Mouse (Mus musculus) MEL (cell line): Measurements from ENCODE around the gene Serpinb6b. TPM values are rescaled to one million over a fixed set of nuclear protein-coding genes. Genes with fewer than 3 reads are reported as not detected.

Experiments used
- DNase-seq: peaks from one replicate; pipeline ENCODE4 v3.0.0; 2011; ENCODE audit warnings: low read depth, low spot score
- H3K27ac ChIP-seq: 2 replicates; pipeline ENCODE4 v1.5.1; 2012; ENCODE audit warnings: low read depth, mild to moderate bottlenecking, control low read depth, low read length, moderate library complexity; ENCODE audit not compliant: control insufficient read depth
- H3K27me3 ChIP-seq, 2 experiments: fragments of 150-350 bp in 1 of 2; sonication (generic) in 1 of 2; 2 replicates each; pipeline ENCODE4 v1.6.1; 2012; ENCODE audit warnings: low read length in 2 of 2, mild to moderate bottlenecking in 2 of 2, improper control_type of control experiment in 1 of 2, moderate library complexity in 1 of 2; ENCODE audit not compliant: insufficient read depth in 2 of 2, control insufficient read depth in 1 of 2
- H3K36me3 ChIP-seq, 2 experiments: 2 replicates each; pipeline ENCODE4 v1.6.1; 2012 to 2014; ENCODE audit warnings: low read length in 2 of 2, improper control_type of control experiment in 1 of 2, inconsistent platforms in 1 of 2, mild to moderate bottlenecking in 1 of 2; ENCODE audit not compliant: insufficient read depth in 2 of 2, control insufficient read depth in 1 of 2
- H3K4me1 ChIP-seq, 2 experiments: fragments of 150-350 bp in 1 of 2; sonication (generic) in 1 of 2; 2 replicates each; pipeline ENCODE4 v1.6.1; 2012; ENCODE audit warnings: low read length in 2 of 2, improper control_type of control experiment in 1 of 2, mild to moderate bottlenecking in 1 of 2; ENCODE audit not compliant: insufficient read depth in 2 of 2, control insufficient read depth in 1 of 2
- H3K4me3 ChIP-seq, 2 experiments: fragments of 150-350 bp in 1 of 2; sonication (generic) in 1 of 2; 2 replicates each; pipeline ENCODE4 v1.5.1; 2012; ENCODE audit warnings: low read depth in 2 of 2, low read length in 2 of 2, mild to moderate bottlenecking in 2 of 2, moderate library complexity in 2 of 2, control low read depth in 1 of 2, improper control_type of control experiment in 1 of 2; ENCODE audit not compliant: control insufficient read depth in 1 of 2, insufficient read depth in 1 of 2
- H3K79me2 ChIP-seq: 2 replicates; pipeline ENCODE4 v1.6.1; 2012; ENCODE audit warnings: mild to moderate bottlenecking, low read length, moderate library complexity; ENCODE audit not compliant: control insufficient read depth, poor library complexity, insufficient read depth
- H3K9ac ChIP-seq: 2 replicates; pipeline ENCODE4 v1.6.1; 2012; ENCODE audit warnings: low read depth, mild to moderate bottlenecking, control low read depth, low read length, moderate library complexity; ENCODE audit not compliant: control insufficient read depth, poor library complexity, severe bottlenecking
- H3K9me3 ChIP-seq: fragments of 150-350 bp; sonication (generic); replicated peaks from 2 replicates; pipeline ENCODE4 v1.6.1; 2012; ENCODE audit warnings: mild to moderate bottlenecking, low read length, improper control_type of control experiment, moderate library complexity; ENCODE audit not compliant: insufficient read depth
- BHLHE40 ChIP-seq: IDR thresholded peaks from 2 replicates; pipeline ENCODE4 v1.6.1; 2012; ENCODE audit warnings: low read depth, mild to moderate bottlenecking, inconsistent platforms, low read length, improper control_type of control experiment, borderline replicate concordance
- CHD2 ChIP-seq: IDR thresholded peaks from 2 replicates; pipeline ENCODE4 v1.6.1; 2011; ENCODE audit warnings: low read length, improper control_type of control experiment
- CTCF ChIP-seq, 3 experiments: IDR thresholded peaks in 2 of 3; conservative IDR thresholded peaks in 1 of 3; 2 replicates each; pipeline ENCODE4 v1.5.1; 2011 to 2012; ENCODE audit warnings: low read length in 3 of 3, low read depth in 2 of 3, mild to moderate bottlenecking in 2 of 3, improper control_type of control experiment in 1 of 3, inconsistent platforms in 1 of 3, mixed read lengths in 1 of 3, moderate library complexity in 1 of 3; ENCODE audit not compliant: control insufficient read depth in 1 of 3, insufficient read depth in 1 of 3, poor library complexity in 1 of 3, severe bottlenecking in 1 of 3
- E2F4 ChIP-seq: IDR thresholded peaks from 2 replicates; pipeline ENCODE4 v1.6.1; 2011; ENCODE audit warnings: low read depth, low read length, improper control_type of control experiment, borderline replicate concordance
- ELF1 ChIP-seq: IDR thresholded peaks from 2 replicates; pipeline ENCODE4 v1.6.1; 2014; ENCODE audit warnings: low read depth, mild to moderate bottlenecking, inconsistent platforms, low read length, improper control_type of control experiment, moderate library complexity
- EP300 ChIP-seq, 2 experiments: IDR thresholded peaks; 2 replicates each; pipeline ENCODE4 v1.6.1; 2011; ENCODE audit warnings: improper control_type of control experiment in 2 of 2, low read length in 2 of 2, low read depth in 1 of 2, mild to moderate bottlenecking in 1 of 2
- ETS1 ChIP-seq: IDR thresholded peaks from 2 replicates; pipeline ENCODE4 v1.6.1; 2012; ENCODE audit warnings: low read depth, mild to moderate bottlenecking, inconsistent platforms, low read length, improper control_type of control experiment, moderate library complexity
- HCFC1 ChIP-seq: IDR thresholded peaks from 2 replicates; pipeline ENCODE4 v1.6.1; 2012; ENCODE audit warnings: low read depth, mild to moderate bottlenecking, inconsistent platforms, low read length, improper control_type of control experiment, moderate library complexity
- MAX ChIP-seq: IDR thresholded peaks from 2 replicates; pipeline ENCODE4 v1.6.1; 2011; ENCODE audit warnings: low read length, improper control_type of control experiment
- MXI1 ChIP-seq: IDR thresholded peaks from 2 replicates; pipeline ENCODE4 v1.6.1; 2011; ENCODE audit warnings: mild to moderate bottlenecking, low read depth, low read length, improper control_type of control experiment
- MYC ChIP-seq: IDR thresholded peaks from 2 replicates; pipeline ENCODE4 v1.6.1; 2011; ENCODE audit warnings: low read depth, mild to moderate bottlenecking, low read length, improper control_type of control experiment, moderate library complexity
- NELFE ChIP-seq: IDR thresholded peaks from 2 replicates; pipeline ENCODE4 v1.6.1; 2011; ENCODE audit warnings: low read depth, low read length, improper control_type of control experiment
- POLR2A ChIP-seq, 2 experiments: IDR thresholded peaks; 2 replicates each; pipeline ENCODE4 v1.6.1; 2011 to 2012; ENCODE audit warnings: low read length in 2 of 2, mild to moderate bottlenecking in 2 of 2, control low read depth in 1 of 2, improper control_type of control experiment in 1 of 2, low read depth in 1 of 2, moderate library complexity in 1 of 2; ENCODE audit not compliant: control insufficient read depth in 1 of 2, insufficient read depth in 1 of 2, poor library complexity in 1 of 2
- POLR2AphosphoS2 ChIP-seq: IDR thresholded peaks from 2 replicates; pipeline ENCODE4 v1.6.1; 2011; ENCODE audit warnings: low read length, improper control_type of control experiment
- RAD21 ChIP-seq: IDR thresholded peaks from 2 replicates; pipeline ENCODE4 v1.6.1; 2011; ENCODE audit warnings: mild to moderate bottlenecking, low read depth, low read length, improper control_type of control experiment
- SIN3A ChIP-seq: IDR thresholded peaks from 2 replicates; pipeline ENCODE4 v1.6.1; 2012; ENCODE audit warnings: low read length, improper control_type of control experiment, inconsistent platforms
- SMC3 ChIP-seq: IDR thresholded peaks from 2 replicates; pipeline ENCODE4 v1.6.1; 2011; ENCODE audit warnings: low read depth, low read length, improper control_type of control experiment
- TBP ChIP-seq: IDR thresholded peaks from 2 replicates; pipeline ENCODE4 v1.8.0; 2011; ENCODE audit warnings: low read depth, low read length, improper control_type of control experiment
- TCF12 ChIP-seq: IDR thresholded peaks from 2 replicates; pipeline ENCODE4 v1.6.1; 2014; ENCODE audit warnings: low read depth, mild to moderate bottlenecking, inconsistent platforms, low read length, improper control_type of control experiment, moderate library complexity
- USF1 ChIP-seq: IDR thresholded peaks from 2 replicates; pipeline ENCODE4 v1.6.1; 2014; ENCODE audit warnings: low read depth, mild to moderate bottlenecking, inconsistent platforms, low read length, improper control_type of control experiment, moderate library complexity
- USF2 ChIP-seq, 2 experiments: IDR thresholded peaks; 2 replicates each; pipeline ENCODE4 v1.6.1; 2011 to 2012; ENCODE audit warnings: improper control_type of control experiment in 2 of 2, low read length in 2 of 2, borderline replicate concordance in 1 of 2, inconsistent platforms in 1 of 2, low read depth in 1 of 2, mild to moderate bottlenecking in 1 of 2; ENCODE audit not compliant: insufficient read depth in 1 of 2
- ZMIZ1 ChIP-seq: IDR thresholded peaks from 2 replicates; pipeline ENCODE4 v1.6.1; 2012; ENCODE audit warnings: low read depth, mild to moderate bottlenecking, inconsistent platforms, low read length, improper control_type of control experiment, moderate library complexity
- polyA plus RNA-seq, 2 experiments: library from polyadenylated mRNA; stranded (reverse) in 1 of 2; unstranded in 1 of 2; fragments of >175 nt in 1 of 2; fragments of >200 nt in 1 of 2; gene quantifications; 2 replicates each; pipeline versions ENCODE4 v1.2.1 to v1.2.4; 2012; ENCODE audit warnings: low replicate concordance in 2 of 2, low read depth in 1 of 2; ENCODE audit not compliant: insufficient read length in 2 of 2, insufficient read depth in 1 of 2, missing spikeins in 1 of 2
- total RNA-seq: library from RNA; depleted of rRNA; stranded (reverse); fragments of 300-350 nt; gene quantifications from 2 replicates; pipeline ENCODE4 v1.2.3, GENCODE M21; 2012

Serpinb6b gene
- total and polyA plus RNA-seq, 3 experiments = 0.27 to 1.2 TPM; not detected in 1

- H3K9me3 ChIP-seq = no peaks in the 10 kb centered on the region
- DNase-seq = peak; percentile 94
- peak overlapping the region; percentile 73 for H3K9ac ChIP-seq
- no peaks in the 10 kb centered on the region for H3K79me2 ChIP-seq
- no peaks in the 10 kb centered on the region for H3K27me3 ChIP-seq
- H3K4me3 ChIP-seq = peak overlapping the region; percentile 58 to 63
- H3K27ac ChIP-seq = peak overlapping the region; percentile 85
- TF ChIP-seq ELF1 = peak; percentile 53; the same call in 1 of the 2 replicates
- TF ChIP-seq EP300 (IDR thresholded peaks at IDR 0.05; ENCODE audit: low read depth in 1 of 2, low read length in 2 of 2) = peak in 1 of 2 experiments; percentile 46; a peak in 1 of 4 replicates
- no peak for TF ChIP-seq USF1
- peak; percentile 6; the same call in 1 of the 2 replicates for TF ChIP-seq BHLHE40
- TF ChIP-seq MAX = no peak
- TF ChIP-seq NELFE = peak; percentile 51; the same call in 1 of the 2 replicates
- no peak for TF ChIP-seq MYC
- TF ChIP-seq SMC3 = peak; percentile 64
- peak; percentile 83 for TF ChIP-seq ETS1
- TF ChIP-seq POLR2AphosphoS2 = peak; percentile 45; the same call in 1 of the 2 replicates
- no peak for TF ChIP-seq USF2 (IDR thresholded peaks at IDR 0.05; ENCODE audit: borderline replicate concordance in 1 of 2, insufficient read depth in 1 of 2, low read depth in 1 of 2, low read length in 2 of 2)
- TF ChIP-seq CTCF (IDR thresholded peaks at IDR 0.05 in 2 of 3, conservative IDR thresholded peaks at IDR 0.05 in 1 of 3; ENCODE audit: control insufficient read depth in 1 of 3, insufficient read depth in 1 of 3, low read depth in 2 of 3, low read length in 3 of 3, poor library complexity in 1 of 3, severe bottlenecking in 1 of 3) = peak; percentile 75 to 83 (median 82)
- 0 out of 2 replicates have a peak, but pooled peaks have one; percentile 27 for TF ChIP-seq TCF12
- TF ChIP-seq HCFC1 = no peak; the same call in 1 of the 2 replicates
- TF ChIP-seq E2F4 = no peak
- peak; percentile 52 for TF ChIP-seq RAD21
- TF ChIP-seq CHD2 = 0 out of 2 replicates have a peak, but pooled peaks have one; percentile 36
- peak; percentile 57; the same call in 1 of the 2 replicates for TF ChIP-seq MXI1
- peak; percentile 64; the same call in 1 of the 2 replicates for TF ChIP-seq SIN3A
- no peak for TF ChIP-seq ZMIZ1
- TF ChIP-seq POLR2A (IDR thresholded peaks at IDR 0.05; ENCODE audit: control insufficient read depth in 1 of 2, insufficient read depth in 1 of 2, low read depth in 1 of 2, low read length in 2 of 2, poor library complexity in 1 of 2) = 0 out of 4 replicates have a peak, but pooled peaks of 1 of the 2 experiments have one; percentile 49
- peak; percentile 21; the same call in 1 of the 2 replicates for TF ChIP-seq TBP
- peaks cover 0 to 12% of the 10 kb centered on the region in 2 experiments; a peak in 2 of 4 replicates for H3K4me1 ChIP-seq
- peaks cover 0 to 16% of the 10 kb centered on the region in 2 experiments; a peak in 2 of 4 replicates for H3K36me3 ChIP-seq
These were observed 39.6 kb downstream of the Serpinb6b start for GRCm38 (mm10) chr13:33004414-33005105.
